ENCODE assay signal across 17 mouse cellular contexts in the genomic region with DNA sequence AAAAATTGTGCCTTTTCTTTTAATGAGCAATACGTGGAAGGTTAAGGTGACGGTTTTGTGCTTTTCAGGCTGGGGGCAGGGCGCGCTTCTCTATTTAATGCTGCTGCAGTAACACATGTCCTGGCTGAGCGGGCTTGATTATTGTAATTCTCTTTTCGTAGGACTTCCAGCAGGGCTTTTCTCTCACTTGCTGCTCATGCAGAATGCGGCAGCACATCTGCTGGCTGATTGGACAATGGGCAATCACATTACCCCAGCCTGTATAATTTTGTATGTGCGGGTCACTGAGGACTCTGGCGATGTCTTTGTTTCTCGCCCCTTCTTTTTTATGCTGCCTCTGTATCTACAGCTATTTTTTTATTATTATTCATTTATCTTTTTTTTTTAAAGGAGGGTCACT.
DNase-seq lines count a peak whose midpoint lies in the region; ATAC-seq lines count a peak whose summit lies in the region.
"Had no signal": no experiment of that assay in that cellular context is flagged by ENCODE, and none has a peak within 500 bp of the region (broad histone marks: within the 10 kb centered on the region; RNA-seq: fewer than 3 reads in every experiment).

No protein-coding gene starts in this region.

- H3K9ac ChIP-seq in neural tube, embryonic 11.5 days (ENCODE audit: low read length): no peak overlapping the region
- H3K9ac ChIP-seq in hindbrain, embryonic 11.5 days (ENCODE audit: low read depth, low read length): no peak overlapping the region
- H3K9ac ChIP-seq in midbrain, embryonic 13.5 days (replicated peaks): no peak overlapping the region
- H3K9ac ChIP-seq in kidney, embryonic 14.5 days (ENCODE audit: low read depth, low read length): no peak overlapping the region
- H3K9ac ChIP-seq: embryonic facial prominence, embryonic 15.5 days; liver, embryonic 13.5 days had no signal

- no peak overlapping the region for H3K4me2 ChIP-seq in neural tube, embryonic 11.5 days (ENCODE audit: low read depth)
- H3K4me2 ChIP-seq in hindbrain, embryonic 11.5 days (replicated peaks; ENCODE audit: low read depth, low read length): no peak overlapping the region
- peak overlapping the region; percentile 19 for H3K4me2 ChIP-seq in midbrain, embryonic 13.5 days (replicated peaks)
- H3K4me2 ChIP-seq in kidney, embryonic 14.5 days (replicated peaks; ENCODE audit: low read depth, low read length): no peak overlapping the region
- H3K4me2 ChIP-seq: embryonic facial prominence, embryonic 15.5 days; liver, embryonic 13.5 days had no signal

- H3K36me3 ChIP-seq in neural tube, embryonic 11.5 days (ENCODE audit: control insufficient read depth, insufficient read depth, low read length): no peaks in the 10 kb centered on the region
- no peaks in the 10 kb centered on the region for H3K36me3 ChIP-seq in hindbrain, embryonic 11.5 days (ENCODE audit: control insufficient read depth, insufficient read depth, low read length)
- no peaks in the 10 kb centered on the region for H3K36me3 ChIP-seq in midbrain, embryonic 13.5 days
- H3K36me3 ChIP-seq in kidney, embryonic 14.5 days (ENCODE audit: control insufficient read depth, insufficient read depth, low read length): no peaks in the 10 kb centered on the region
- H3K36me3 ChIP-seq: embryonic facial prominence, embryonic 15.5 days; G1E; liver, embryonic 13.5 days had no signal

- no peaks in the 10 kb centered on the region for H3K27me3 ChIP-seq in neural tube, embryonic 11.5 days (ENCODE audit: control insufficient read depth, insufficient read depth, low read length)
- no peaks in the 10 kb centered on the region for H3K27me3 ChIP-seq in hindbrain, embryonic 11.5 days (ENCODE audit: control insufficient read depth, insufficient read depth, low read length)
- no peaks in the 10 kb centered on the region for H3K27me3 ChIP-seq in midbrain, embryonic 13.5 days
- no peaks in the 10 kb centered on the region for H3K27me3 ChIP-seq in kidney, embryonic 14.5 days (ENCODE audit: control insufficient read depth, insufficient read depth, low read length)
- H3K27me3 ChIP-seq: embryonic facial prominence, embryonic 15.5 days; liver, embryonic 13.5 days had no signal

- 56% methylated on average over 10 of the region's 10 CpGs for WGBS in neural tube, embryonic 11.5 days
- WGBS in hindbrain, embryonic 11.5 days: 39% methylated on average over 10 of the region's 10 CpGs
- WGBS in midbrain, embryonic 13.5 days: 21% methylated on average over 10 of the region's 10 CpGs
- 90% methylated on average over 10 of the region's 10 CpGs for WGBS in kidney, embryonic 14.5 days

- peak; percentile 87 for ATAC-seq in neural tube, embryonic 11.5 days (ENCODE audit: insufficient read depth, low FRiP score, low TSS enrichment)
- peak; percentile 91 for ATAC-seq in hindbrain, embryonic 11.5 days (ENCODE audit: low FRiP score)
- peak; percentile 93 for ATAC-seq in midbrain, embryonic 13.5 days
- ATAC-seq in kidney, embryonic 14.5 days (ENCODE audit: low FRiP score, low TSS enrichment): no peak

- no peak overlapping the region for H3K27ac ChIP-seq in neural tube, embryonic 11.5 days (ENCODE audit: low read depth, low read length)
- H3K27ac ChIP-seq in hindbrain, embryonic 11.5 days (ENCODE audit: low read depth, low read length): peak overlapping the region; percentile 37; the same call in 1 of the 2 replicates
- H3K27ac ChIP-seq in midbrain, embryonic 13.5 days: peak overlapping the region; percentile 62
- no peak overlapping the region for H3K27ac ChIP-seq in kidney, embryonic 14.5 days (ENCODE audit: low read depth, low read length)
- H3K27ac ChIP-seq: embryonic facial prominence, embryonic 15.5 days; liver, embryonic 13.5 days had no signal

- peak; percentile 40 for DNase-seq in neural tube, embryonic 11.5 days (ENCODE audit: low spot score)
- no peak for DNase-seq in neural tube, embryonic 10.5 days (ENCODE audit: extremely low spot score, low spot score)
- DNase-seq in hindbrain, embryonic 11.5 days (ENCODE audit: low spot score): peak; percentile 59
- no peak for DNase-seq in lung, postnatal 10 days
- DNase-seq in adrenal gland, adult (ENCODE audit: inconsistent age in 2 of 2, low spot score in 1 of 2): no peak
- no peak for DNase-seq in cerebellum, adult 11 months
- DNase-seq: cerebellum, adult 9-10 months; heart, adult 18-20 months; heart, postnatal 10 days; kidney, adult 18-20 months; liver, embryonic 13.5 days; lung, postnatal 4 days; right cerebral cortex, postnatal 25 days had no signal

- H3K4me1 ChIP-seq in neural tube, embryonic 11.5 days (ENCODE audit: control insufficient read depth, insufficient read depth, low read length): no peaks in the 10 kb centered on the region
- no peaks in the 10 kb centered on the region for H3K4me1 ChIP-seq in hindbrain, embryonic 11.5 days (replicated peaks; ENCODE audit: control insufficient read depth, insufficient read depth, low read length)
- H3K4me1 ChIP-seq in midbrain, embryonic 13.5 days (replicated peaks): peaks cover 6% of the 10 kb centered on the region; the same call in 1 of the 2 replicates
- no peaks in the 10 kb centered on the region for H3K4me1 ChIP-seq in kidney, embryonic 14.5 days (ENCODE audit: control insufficient read depth, insufficient read depth, low read length)
- H3K4me1 ChIP-seq: embryonic facial prominence, embryonic 15.5 days; liver, embryonic 13.5 days had no signal

- H3K9me3 ChIP-seq in neural tube, embryonic 11.5 days (ENCODE audit: control insufficient read depth, low read length): no peaks in the 10 kb centered on the region
- H3K9me3 ChIP-seq in hindbrain, embryonic 11.5 days (ENCODE audit: control insufficient read depth, low read length): no peaks in the 10 kb centered on the region
- no peaks in the 10 kb centered on the region for H3K9me3 ChIP-seq in midbrain, embryonic 13.5 days
- H3K9me3 ChIP-seq in kidney, embryonic 14.5 days (ENCODE audit: control insufficient read depth, low read length): no peaks in the 10 kb centered on the region
- H3K9me3 ChIP-seq: embryonic facial prominence, embryonic 15.5 days; G1E; liver, embryonic 13.5 days had no signal

- H3K4me3 ChIP-seq in neural tube, embryonic 11.5 days (ENCODE audit: low read depth, low read length): no peak overlapping the region
- no peak overlapping the region for H3K4me3 ChIP-seq in hindbrain, embryonic 11.5 days (ENCODE audit: low read depth, low read length)
- no peak overlapping the region for H3K4me3 ChIP-seq in midbrain, embryonic 13.5 days (replicated peaks)
- no peak overlapping the region for H3K4me3 ChIP-seq in kidney, embryonic 14.5 days (ENCODE audit: low read length)
- H3K4me3 ChIP-seq: embryonic facial prominence, embryonic 15.5 days; liver, embryonic 13.5 days had no signal

Comparison
In these comparisons a context has a peak if more than half of its experiments do, and no peak if none do; other contexts are left out.
1. DNase-seq: peak in neural tube, embryonic 11.5 days (single experiment) and hindbrain, embryonic 11.5 days (single experiment); none in neural tube, embryonic 10.5 days (single experiment), lung, postnatal 10 days (single experiment), adrenal gland, adult (0 of 2) and cerebellum, adult 11 months (single experiment).
2. H3K27ac ChIP-seq: peak in hindbrain, embryonic 11.5 days (single experiment) and midbrain, embryonic 13.5 days (single experiment); none in neural tube, embryonic 11.5 days (single experiment) and kidney, embryonic 14.5 days (single experiment).